Mouse (Mus musculus) liver (tissue): Measurements from ENCODE around the gene Cab39l.

Experiments
- DNase-seq: peaks from one replicate; pipeline ENCODE4 v3.0.0-alpha.2; 2020; ENCODE audit warnings: mixed read lengths

Cab39l gene

DNA sequence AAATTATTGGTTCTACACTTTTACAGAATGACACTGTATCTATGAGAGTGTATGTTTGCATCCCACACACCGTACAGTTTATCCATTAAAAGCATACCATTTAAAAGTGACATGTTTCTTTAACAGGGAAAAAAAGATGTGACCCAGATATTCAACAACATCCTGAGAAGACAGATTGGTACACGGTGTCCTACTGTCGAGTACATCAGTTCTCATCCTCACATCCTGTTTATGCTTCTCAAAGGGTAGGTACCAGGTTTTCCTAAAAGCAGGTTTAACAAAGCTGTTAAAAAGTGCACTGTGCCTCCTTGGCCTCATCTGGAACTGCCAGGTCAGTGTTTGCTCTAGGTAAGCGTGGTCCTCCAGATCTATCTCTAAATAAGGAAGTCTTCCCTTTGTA, 65.4 kb downstream of the Cab39l start:
- DNase-seq: no peak

DNA sequence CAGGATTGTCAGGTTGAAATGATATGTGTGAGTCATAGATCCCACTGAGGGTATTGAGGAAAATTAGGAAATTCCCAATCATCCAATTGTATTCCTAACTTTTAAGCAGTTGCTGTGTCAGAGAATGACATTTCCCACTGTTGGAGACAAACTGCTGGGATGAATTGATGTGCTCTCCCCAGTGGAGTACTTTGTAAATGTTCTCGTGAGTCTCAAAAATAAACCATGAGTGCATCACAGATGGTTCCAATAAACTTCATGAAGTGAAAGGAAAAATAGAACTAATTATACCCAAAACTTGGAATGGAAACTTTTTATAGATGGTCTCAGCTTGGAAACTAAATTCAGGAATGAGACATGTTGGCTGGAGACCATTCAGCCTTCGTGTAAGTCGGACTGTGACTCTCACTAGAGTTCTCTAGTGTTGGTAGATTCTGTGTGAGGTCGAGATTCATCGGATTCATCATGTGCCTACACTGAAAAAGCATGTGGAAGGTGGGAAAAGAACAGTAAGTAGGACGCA, 73.2 kb downstream of the Cab39l start:
- DNase-seq: no peak

DNA sequence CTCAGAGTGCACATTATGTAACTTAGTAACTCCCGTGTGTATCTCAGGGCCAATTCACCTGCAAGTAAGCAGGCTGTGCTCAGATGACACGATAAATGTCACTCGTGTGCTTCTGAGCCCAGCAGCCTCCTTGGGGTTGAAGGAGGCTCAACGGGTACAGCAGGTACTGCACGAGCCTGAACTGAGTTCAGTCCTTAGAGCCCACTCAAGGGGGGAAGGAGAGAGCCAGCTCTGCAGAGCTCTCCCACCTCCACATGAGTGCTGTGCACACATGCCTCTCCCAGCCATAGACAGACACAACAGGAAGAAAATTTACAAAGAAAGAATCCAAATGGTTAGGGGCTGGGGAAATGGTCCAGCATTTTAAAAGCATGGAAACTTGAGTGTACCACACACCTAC, 85.1 kb downstream of the Cab39l start:
- DNase-seq: no peak

DNA sequence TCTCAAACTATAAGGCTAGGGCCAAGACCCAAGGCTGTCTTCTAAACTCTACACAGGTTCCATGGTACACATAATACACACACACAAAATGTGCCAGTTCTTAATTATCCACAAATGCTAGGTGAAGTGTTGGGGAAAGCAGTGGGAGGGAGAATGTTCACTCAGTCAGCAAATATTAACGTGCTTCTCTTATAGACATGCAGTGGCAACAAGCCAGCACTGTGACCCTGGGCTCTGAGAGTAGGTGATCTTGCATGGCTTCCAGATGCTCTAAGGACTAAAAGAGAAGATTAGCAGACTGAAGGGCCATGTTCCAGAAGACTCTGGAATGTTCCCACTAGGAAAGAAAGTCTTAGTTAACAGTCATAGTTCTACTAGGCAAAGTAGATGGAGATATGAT, 90.0 kb downstream of the Cab39l start:
- no peak for DNase-seq

DNA sequence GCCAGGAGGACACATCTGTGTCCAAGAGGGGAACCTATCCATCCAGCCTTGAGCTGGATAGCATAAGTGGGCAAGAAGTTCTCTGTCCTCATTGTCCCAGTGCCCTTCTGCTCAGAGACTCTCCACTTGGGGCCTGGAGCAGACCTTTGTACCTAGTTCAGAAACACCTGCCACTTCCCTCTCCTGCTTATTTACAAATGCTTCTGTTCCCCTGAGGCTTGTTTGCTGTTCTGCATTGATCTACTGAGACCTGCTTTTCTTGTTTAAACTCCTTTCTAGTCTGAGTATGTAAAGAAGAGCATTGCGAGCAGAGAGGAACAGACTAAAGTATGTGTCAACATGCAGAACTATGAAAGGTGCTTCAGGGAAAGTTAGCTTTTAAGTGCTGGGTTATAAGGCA, 92.2 kb downstream of the Cab39l start:
- DNase-seq: no peak

DNA sequence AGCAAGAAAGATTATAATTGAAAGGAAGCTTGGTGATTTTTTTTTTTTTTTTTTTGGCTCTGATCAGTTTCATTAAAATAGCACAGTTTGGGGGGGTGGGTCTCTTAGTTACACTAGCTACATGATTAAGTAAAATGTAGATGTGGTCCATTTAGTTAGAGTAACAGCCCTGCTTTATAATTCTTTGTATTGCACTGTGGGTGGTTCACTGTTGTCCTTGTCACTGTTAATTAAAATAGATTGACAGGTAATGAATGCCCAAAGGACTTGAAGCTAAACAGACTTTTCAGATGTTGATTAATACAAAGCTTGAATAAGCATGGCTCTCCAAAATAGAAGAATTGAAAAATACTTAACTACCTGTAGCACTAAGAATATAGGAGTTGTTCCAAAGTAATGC, 93.1 kb downstream of the Cab39l start:
- no peak for DNase-seq

DNA sequence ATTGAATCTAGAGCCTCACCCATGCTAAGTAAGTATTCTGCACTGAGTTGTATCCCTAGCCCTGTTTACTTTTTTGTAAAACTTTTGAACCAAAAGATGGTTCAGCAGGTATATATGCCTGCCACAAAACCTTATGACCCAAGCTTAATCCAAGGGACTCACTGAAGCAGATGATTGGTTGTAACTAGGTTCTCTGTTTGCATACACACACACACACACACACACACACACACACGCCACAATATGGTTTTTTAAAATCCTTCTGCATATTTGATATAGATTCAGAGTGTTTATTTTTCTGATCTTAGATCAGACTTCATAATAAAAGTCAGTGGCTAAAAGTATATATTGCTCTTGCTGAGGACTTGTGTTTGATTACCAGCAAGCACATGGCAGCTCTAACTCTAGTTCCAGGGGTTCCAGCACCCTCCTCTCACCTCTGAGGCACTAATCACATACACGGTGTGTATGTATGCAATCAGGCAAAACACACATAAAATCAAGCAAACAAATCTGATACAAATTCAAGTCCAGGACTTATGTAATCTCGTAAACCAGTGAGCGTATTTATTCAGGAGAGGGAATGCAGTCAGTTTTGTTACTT, 97.2 kb downstream of the Cab39l start:
- DNase-seq: no peak

DNA sequence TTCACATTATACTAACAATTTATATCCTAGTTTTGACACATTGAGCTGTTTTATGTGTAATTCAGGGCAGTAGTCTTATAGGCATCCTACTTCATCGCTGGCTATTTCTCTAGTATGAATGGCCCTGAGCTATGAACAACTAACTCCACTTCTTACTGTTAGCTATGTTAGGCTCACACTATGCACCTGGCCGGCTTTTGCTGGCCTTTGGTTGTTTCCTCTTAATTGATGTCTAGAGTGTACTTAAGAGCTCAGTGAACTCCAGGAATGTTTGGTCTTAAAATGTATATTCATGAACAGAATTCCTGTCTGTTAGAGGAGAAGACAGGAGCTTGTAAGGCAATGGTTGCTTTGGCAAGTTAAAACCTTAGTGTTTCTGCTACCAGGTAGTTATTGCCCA, 99.5 kb downstream of the Cab39l start:
- no peak for DNase-seq

DNA sequence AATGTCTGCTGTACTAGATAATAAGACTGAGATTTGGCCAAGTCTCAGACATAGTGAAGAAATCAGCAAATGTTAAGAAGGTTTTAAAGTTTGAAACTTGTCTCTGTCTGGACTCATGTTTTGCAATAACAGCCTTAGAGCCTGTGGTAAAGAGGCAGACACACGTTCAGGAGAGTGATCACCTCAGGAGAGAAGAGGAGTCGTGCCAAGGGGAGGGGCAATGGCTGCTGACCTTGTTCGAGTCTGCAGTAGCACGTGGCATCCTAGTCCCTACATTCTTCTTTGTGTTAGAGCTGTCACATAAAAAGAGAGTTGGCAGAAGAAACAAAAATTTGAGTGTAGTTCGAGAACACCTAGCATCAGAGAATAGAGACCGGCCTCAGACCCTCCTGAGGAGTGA, 100.0 kb downstream of the Cab39l start:
- DNase-seq: no peak

DNA sequence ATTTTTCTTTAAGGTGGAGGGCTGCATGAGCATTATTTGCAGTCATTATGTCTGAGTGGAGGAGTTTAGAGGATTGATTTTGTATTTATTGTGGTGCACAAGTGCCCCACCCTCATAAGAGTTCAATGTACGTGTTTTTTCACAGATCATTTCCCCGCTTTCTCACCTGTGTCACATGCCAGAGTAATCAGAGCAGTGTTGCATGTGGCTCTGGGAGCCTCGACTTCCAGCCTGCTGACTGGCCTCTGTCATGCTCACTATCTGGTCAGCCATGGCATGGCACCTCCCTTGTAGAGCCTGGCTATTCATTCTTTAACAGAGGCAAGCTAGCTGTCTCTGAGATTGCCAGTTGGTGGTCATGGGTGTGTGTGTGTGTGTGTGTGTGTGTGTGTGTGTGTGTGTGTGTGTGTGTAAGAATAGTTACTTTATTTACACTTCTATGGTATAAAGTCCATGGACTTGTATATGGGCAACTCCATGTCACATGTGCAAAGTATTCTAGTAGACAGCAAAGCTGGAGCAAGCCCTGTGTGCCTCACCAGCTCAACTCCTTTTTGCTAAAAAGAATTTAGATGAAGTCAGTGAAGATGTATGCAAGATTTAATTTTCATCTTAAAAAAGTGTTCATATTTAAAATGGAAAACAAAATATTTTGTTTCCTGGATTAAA, 102.5 kb downstream of the Cab39l start:
- DNase-seq: no peak

DNA sequence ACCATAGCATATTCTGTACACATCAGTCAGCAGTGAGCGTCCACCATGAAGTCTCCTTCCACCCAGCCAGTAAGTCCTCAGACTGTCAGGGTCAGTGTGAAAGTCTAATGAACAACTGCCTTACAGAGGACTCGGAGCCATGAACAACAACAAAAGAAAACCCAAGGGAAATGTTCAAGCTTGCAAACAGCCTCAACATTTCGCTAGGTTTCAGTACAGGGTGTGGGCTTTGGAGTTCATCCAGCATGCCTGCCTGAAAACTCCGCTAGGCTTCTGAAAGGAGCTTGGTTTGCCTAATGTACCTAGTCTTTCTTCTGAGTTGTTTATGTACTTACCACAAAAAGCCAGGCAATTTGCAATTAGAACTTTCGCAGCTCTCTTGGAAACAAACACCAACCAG, 103.2 kb downstream of the Cab39l start:
- no peak for DNase-seq

DNA sequence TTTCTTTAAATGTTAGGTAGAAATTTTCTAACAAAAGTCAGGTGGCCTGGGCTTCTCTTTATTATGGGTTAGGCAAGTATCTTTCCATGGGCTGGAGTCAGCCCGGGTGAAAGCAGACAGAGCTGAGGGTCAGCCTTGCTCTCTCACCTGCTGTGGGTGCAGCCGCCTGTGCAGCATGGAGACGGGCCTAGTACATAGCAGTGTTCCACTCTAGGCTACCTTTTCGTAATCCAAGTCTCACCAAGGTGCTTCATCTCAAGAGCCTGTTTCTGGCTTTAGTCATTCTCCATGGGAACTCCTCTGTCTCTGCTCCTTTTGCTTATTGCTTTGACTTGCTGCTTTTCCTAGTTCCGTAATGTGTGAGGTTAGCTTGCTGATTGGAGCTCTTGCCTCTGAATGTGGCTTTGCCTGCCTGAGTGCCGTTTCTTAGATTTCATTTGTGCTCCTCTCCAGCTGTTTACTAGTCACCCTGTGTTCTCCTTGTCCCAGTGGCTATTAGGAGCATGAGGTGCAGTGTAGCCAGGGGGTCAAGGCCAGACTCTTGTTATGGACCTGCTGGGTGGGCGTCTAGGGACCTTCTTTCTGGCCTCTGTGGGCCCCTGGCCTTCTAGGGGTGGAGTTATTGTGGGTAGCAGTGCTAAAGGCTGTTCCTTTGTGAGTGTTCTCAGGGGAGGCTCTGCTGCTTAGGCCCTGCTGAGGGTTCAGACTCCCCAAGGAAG, 105.5 kb downstream of the Cab39l start:
- no peak for DNase-seq

DNA sequence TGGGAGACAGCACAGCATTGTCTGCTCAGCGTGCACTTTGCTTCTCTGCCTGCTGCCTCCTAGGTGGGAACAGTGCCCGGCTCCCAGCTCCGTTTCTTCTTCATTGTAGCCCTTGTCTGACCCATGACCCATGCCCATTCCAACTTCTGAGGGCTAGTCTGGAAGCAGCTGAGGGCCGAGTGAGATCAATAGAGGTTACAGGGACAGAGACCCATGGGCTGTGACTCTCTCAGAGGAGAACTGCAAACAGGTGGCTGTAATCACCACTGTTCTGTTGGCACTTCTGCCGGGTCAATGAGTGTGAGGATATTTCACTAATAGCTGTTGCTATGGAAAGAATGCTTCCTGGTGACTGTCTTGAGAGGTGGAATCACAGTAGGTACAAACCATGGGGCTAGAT, 106.8 kb downstream of the Cab39l start:
- no peak for DNase-seq

DNA sequence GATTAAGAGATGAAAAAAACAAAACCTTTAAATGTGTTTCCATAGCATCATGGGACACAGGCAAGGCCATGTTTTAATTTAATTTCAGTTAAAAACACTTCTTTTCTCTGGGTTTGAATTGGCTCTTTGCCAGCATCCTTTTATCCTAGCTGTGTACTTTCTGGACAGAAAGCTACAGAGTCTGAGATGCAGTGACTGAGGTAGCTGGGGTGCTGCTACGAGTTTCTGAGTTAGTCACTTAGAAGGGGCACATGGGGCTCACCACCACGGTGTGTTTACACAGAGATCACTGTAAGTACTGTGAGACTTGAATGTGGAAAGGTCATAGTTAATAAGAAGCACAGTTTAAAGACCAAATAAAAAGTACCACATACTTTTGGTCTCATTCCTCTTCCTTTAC, 107.8 kb downstream of the Cab39l start:
- DNase-seq: no peak

DNA sequence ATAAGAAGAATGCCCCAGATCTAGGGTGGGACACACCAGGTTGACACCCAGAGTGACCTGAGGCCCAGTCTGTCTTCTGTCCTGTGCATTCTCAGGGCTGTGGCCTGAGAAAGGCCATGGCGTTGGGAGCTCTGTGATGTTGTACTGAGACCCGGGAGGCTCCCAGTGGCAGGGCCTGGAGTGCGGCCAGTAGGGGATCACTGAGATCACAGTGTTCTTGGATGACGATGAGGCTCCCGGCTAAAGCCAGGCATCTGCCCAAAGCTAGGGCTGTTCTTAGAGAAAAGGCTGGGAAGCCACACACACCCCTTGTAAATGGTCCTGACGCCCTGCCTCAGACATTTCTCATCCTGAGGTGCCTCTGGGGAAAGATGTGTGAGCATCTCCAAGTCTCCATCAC, 108.3 kb downstream of the Cab39l start:
- DNase-seq: no peak

DNA sequence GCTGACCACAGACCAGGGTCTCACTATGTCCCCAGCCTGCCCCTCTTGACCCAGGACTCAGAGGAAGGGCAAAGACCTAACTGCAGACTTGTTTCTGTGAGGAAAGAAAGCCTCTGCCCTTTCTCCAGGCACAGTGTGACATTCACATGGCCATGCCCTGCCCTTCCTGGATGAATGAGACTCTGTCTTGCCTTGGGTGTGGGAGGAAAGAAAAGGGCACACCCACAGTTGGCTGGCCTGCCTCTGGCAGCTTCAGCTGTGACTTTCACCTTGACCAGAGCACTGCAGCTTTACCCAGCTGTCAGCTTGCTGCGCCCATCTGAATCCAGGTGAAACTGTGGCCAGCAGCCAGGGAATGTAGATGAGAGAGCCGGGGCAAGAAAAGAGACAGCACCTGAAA, 110.1 kb downstream of the Cab39l start:
- DNase-seq: no peak

DNA sequence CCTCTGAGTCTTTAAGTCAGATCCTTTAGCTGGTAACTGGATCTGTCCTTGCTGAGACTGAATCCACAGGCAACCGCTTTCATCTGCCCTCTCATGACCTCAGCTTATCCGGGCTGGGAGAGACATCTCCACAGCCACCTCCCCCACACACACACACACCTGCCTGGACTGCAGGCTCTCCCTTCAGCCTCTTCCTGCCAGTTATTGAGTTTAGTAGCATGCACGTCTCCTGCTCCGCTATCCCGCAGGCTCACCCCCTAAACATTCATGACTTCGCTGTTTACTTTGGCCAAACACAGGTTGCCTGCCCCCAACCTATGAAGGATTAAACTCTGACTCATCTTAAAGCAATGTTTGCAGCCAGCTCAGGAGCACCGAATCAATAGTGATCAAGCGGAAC, 111.2 kb downstream of the Cab39l start:
- peak; percentile 16 for DNase-seq

DNA sequence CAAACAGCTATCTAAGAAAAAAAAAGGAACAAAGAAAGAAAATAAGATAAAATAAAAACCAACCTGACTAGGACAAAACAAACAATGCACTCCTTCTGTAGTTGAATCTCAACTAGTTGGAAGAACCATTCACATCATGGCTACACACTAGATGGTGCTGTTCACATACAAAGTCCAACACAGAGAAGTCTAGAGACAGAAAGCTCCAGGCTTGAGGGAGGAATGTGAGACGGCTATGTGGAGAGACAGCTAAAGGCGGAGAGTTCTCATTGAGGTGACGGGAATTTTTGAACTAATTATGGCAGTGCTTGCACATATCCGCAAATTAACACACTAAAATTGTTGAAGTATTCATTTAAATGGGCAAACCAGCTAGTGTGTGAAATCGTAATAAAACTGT, 113.3 kb downstream of the Cab39l start:
- no peak for DNase-seq

DNA sequence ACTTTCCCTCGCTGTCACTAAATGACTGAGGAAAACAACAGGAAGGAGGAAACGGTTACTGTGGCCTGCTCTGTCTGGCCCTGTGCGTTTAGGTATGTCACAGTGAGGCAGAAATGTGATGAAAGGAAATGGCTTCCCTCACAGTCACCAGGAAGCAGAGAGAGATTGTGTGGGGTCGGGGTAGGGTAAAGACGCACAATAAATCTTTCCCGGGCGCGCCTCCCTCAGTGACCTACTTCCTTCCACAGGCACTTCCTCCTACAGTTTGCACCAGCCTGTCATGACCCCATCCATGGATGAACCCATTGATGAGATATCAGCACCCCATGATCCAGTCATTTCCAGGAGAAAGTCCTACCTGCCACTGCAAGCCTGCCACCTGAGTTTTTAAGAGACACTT, 114.2 kb downstream of the Cab39l start:
- no peak for DNase-seq

DNA sequence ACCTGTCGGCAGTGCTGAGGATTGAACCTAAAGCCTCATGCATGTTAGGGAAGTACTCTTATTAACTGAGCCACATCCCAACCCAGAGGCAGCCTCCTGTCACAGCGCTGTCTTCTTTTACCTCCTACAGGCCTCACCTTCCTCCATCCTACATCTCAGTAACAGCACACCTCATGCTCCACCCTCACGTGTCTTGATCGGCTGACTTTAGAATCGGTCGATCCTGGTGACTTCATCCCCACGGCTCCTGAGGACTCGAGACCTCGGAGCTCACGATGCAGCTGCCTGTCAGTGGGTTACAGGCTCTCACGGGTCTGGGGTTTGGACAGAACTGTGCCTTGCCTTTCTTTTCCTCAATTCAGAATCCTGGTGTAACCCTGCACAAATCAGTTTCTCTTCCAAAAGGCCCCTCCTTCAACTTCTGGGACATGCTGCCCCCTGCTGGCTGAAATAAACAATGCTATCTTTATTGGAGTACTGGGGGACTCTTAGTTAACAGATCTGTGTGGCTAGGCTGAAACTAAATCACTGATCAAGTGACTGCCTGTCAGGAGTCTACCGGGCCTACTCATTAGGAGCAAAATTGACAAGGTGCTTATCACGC, 115.3 kb downstream of the Cab39l start:
- peak; percentile 66 for DNase-seq

DNA sequence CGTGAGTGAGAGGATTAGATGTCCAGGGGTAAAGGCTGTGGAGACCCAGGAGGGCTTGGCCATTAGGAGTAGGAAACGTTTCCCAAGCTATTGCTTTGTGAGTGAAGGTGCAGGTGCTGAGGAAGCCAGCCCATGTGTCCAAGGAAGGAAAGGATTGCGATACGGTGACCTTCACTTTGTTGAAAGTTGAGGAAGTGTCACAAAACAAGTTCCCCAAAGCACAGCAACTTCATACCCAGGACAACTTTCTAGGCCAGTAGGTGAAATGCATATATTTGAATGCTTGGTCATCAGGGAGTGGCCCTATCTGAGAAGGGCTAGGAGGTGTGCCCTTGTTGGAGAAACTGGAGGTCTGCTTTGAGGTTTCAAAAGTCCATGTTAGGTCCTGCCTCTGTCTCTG, 116.3 kb downstream of the Cab39l start:
- no peak for DNase-seq

DNA sequence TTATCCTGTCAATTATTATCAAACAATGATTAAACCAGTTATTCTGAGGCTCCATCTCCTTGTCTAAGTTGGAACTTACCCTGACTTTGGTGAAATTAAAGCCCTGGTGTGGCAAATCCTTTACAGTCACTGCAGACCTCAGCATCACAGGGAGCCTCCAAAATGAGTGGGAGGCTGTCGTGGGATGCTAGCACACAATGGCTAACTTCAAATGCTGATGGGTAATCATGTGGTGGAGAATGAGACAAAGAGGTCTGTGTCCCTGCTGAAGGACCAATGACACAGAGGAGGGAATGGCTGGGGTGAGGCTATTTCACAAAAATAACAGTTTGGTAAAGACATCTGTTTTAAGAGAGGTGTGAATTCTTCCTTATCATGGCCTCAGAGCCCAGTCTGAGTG, 117.1 kb downstream of the Cab39l start:
- no peak for DNase-seq

DNA sequence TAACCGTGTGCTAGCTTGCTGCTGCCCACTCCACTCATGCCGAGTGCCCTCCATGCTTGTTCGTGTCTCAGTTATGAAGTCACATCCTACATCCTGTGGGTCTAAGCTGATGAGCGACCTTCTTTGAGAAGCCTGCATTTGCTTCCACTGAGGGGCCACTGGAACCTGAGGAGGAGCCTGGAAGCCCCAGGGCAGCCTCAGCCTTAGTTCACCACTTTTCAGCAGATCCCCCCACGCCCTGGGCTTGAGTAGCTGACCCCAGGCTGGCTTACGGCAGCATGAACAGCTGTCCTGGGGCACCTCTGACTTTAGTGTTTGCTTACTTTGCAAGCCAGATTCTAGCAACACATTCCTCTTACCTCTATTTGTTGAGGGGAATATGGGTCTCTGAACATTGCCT, 126.0 kb downstream of the Cab39l start:
- DNase-seq: no peak

DNA sequence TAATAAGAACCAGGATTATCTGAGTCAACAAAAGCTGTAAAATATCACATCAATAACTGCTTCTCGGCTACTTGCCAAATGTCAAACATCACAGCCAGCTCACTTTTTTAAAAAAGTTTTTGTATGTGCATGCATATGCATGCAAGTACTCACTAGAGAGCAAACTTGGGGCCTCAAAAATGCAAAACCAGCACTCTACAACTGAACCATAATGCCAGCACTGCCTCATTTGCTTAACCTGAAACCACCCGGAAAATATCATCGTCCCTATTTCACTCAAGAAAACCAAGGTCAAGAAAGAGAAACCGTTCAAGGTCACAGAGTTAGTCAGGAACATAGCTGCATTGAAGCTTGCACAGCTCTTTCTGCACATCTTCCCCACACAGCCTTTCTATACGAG, 135.6 kb downstream of the Cab39l start:
- no peak for DNase-seq
